Mouse (Mus musculus): ENCODE measurements around the gene Gm8138. TPM values are rescaled to one million over a fixed set of nuclear protein-coding genes. Genes with fewer than 3 reads are reported as not detected.
"Not testable (repeated sequence)": the region's sequence is repeated elsewhere in the genome, so short reads cannot be mapped to it uniquely, and the experiment has no call there.

The Gm8138 gene
- not detected for total RNA-seq (2022)

GRCm38 (mm10) chr14:43416250-43416649 lies at the start of gene Gm8138:
Gm8138 (minus strand) TSS chr14:43416350.
- DNase-seq (ENCODE audit: low spot score in 2 of 2), result not testable (repeated sequence)

GRCm38 (mm10) chr14:43361713-43362112 lies 54.4 kb downstream of the Gm8138 start:
- not testable (repeated sequence) for DNase-seq (ENCODE audit: low spot score in 2 of 2)

Other genes with a start within 250 kb of the Gm8138 start
- gene Gm7233, start 236.5 kb downstream of the Gm8138 start, total RNA-seq (2022), result under 1 TPM; 0.33 to 0.89 (median 0.48) TPM
- gene Gm8122, start 181.0 kb downstream of the Gm8138 start, total RNA-seq (2022), result not detected
- under 1 TPM in 3 of 4 experiments, not detected in 1; 0.37 to 0.72 (median 0.43) TPM for gene Gm8126, start 157.7 kb downstream of the Gm8138 start, total RNA-seq (2022)
- under 1 TPM; 0.27 to 0.72 (median 0.53) TPM for gene Gm9732, start 141.3 kb downstream of the Gm8138 start, total RNA-seq (2022)
- not detected for gene Gm8127, start 122.5 kb downstream of the Gm8138 start, total RNA-seq (2022)
- gene 1700001F09Rik, start 68.5 kb downstream of the Gm8138 start, total RNA-seq (2022), result 1 to 10 TPM in 1 of 4 experiments, under 1 TPM in 1, not detected in 2; 0.67 to 2.9 TPM
- under 1 TPM; 0.46 to 0.70 (median 0.58) TPM for gene Gm5799, start 127.2 kb upstream of the Gm8138 start, total RNA-seq (2022)
- not detected for gene Gm17654, start 162.8 kb upstream of the Gm8138 start, total RNA-seq (2022)
- not detected for gene Gm10375, start 191.7 kb upstream of the Gm8138 start, total RNA-seq (2022)